Mouse (Mus musculus) left cerebral cortex, postnatal 25 days (tissue): ENCODE measurements around the gene Cym. TPM values are rescaled to one million over a fixed set of nuclear protein-coding genes. Genes with fewer than 3 reads are reported as not detected.

Experiments
- DNase-seq, 2 experiments: peaks; one replicate each; pipeline ENCODE4 v3.0.0; 2022; ENCODE audit warnings: low spot score in 2 of 2, mixed read lengths in 1 of 2
- intact Hi-C: fragments of 180-260 bp; cut with DNase I; formaldehyde crosslinking; loops from one replicate; pipeline ENCODE4 v1.15.1; 2025
- total RNA-seq, 2 experiments: library from RNA; stranded (reverse); gene quantifications; 2 replicates each; pipeline ENCODE4 v1.2.3; 2021

The Cym gene
- total RNA-seq, 2 experiments from 2014 or later: not detected

- DNase-seq: no peak
- intact Hi-C loops: no loop called here
Observed at GRCm38 (mm10) chr3:107182756-107183155, 38.8 kb downstream of the Cym start, which contains the start of gene Kcna10. Kcna10 (plus strand) TSS chr3:107183056.

GRCm38 (mm10) chr3:107180860-107181259 is 40.7 kb downstream of the Cym start:
- DNase-seq: no peak
- intact Hi-C loops: no loop called here

GRCm38 (mm10) chr3:107176501-107176900 is 45.0 kb downstream of the Cym start:
- intact Hi-C loops: no loop called here
- no peak for DNase-seq

- peak in 1 of 2 experiments; percentile 34 for DNase-seq
- intact Hi-C loops: no loop called here
Observed at GRCm38 (mm10) chr3:107175486-107175885, 46.0 kb downstream of the Cym start.

GRCm38 (mm10) chr3:107172556-107172955 is 49.0 kb downstream of the Cym start:
- intact Hi-C loops: no loop called here

GRCm38 (mm10) chr3:107171964-107172363 is 49.6 kb downstream of the Cym start:
- DNase-seq: no peak
- intact Hi-C loops: no loop called here

More at GRCm38 (mm10) chr3:107172556-107172955, 49.0 kb downstream of the Cym start:
- no peak for DNase-seq

GRCm38 (mm10) chr3:107169552-107169951 is 52.0 kb downstream of the Cym start:
- peak in 1 of 2 experiments; percentile 81 for DNase-seq
- intact Hi-C loops: no loop called here

GRCm38 (mm10) chr3:107162741-107163140 is 58.8 kb downstream of the Cym start:
- intact Hi-C loops: no loop called here

More at GRCm38 (mm10) chr3:107162741-107163140, 58.8 kb downstream of the Cym start:
- peak in 1 of 2 experiments; percentile 13 for DNase-seq

Other genes with a start within 250 kb of the Cym start
- gene Kcna3, start 185.6 kb downstream of the Cym start, total RNA-seq: 10 to 100 TPM; 31.0 to 31.8 TPM
- gene Kcna2, start 120.6 kb downstream of the Cym start, total RNA-seq: 100 to 1,000 TPM; 140 to 147 TPM
- gene Kcna10, start 38.7 kb downstream of the Cym start, total RNA-seq: not detected
- gene A630076J17Rik, start 8.9 kb upstream of the Cym start, total RNA-seq: not detected
- under 1 TPM in 1 of 2 experiments, not detected in 1; 0.18 TPM for gene Prok1, start 18.0 kb upstream of the Cym start, total RNA-seq
- gene Lamtor5, start 57.1 kb upstream of the Cym start, total RNA-seq: 10 to 100 TPM; 66.9 to 73.0 TPM
- 1 to 10 TPM; 1.7 TPM for gene Slc16a4, start 69.5 kb upstream of the Cym start, total RNA-seq
- gene Rbm15, start 111.9 kb upstream of the Cym start, total RNA-seq: 10 to 100 TPM; 24.2 to 28.2 TPM
- gene Kcnc4, start 237.8 kb upstream of the Cym start, total RNA-seq: 10 to 100 TPM; 62.5 to 66.4 TPM